Mouse (Mus musculus) right cerebral cortex, postnatal 25 days (tissue): ENCODE measurements around the gene F830045P16Rik.
A peak's percentile ranks its signal among the peaks of the same experiment; 100 is the strongest.
"Not testable (repeated sequence)": the region's sequence is repeated elsewhere in the genome, so short reads cannot be mapped to it uniquely, and the experiment has no call there.

Experiments
- DNase-seq: peaks from one replicate; pipeline ENCODE4 v3.0.0; 2022

The F830045P16Rik gene

GRCm38 (mm10) chr2:129470839-129471238 lies 65.6 kb downstream of the F830045P16Rik start:
- no peak for DNase-seq

- not testable (repeated sequence) for DNase-seq
Measured at GRCm38 (mm10) chr2:129438772-129439171, 97.6 kb downstream of the F830045P16Rik start.

GRCm38 (mm10) chr2:129435154-129435553 lies 101.2 kb downstream of the F830045P16Rik start:
- DNase-seq = no peak

DNA sequence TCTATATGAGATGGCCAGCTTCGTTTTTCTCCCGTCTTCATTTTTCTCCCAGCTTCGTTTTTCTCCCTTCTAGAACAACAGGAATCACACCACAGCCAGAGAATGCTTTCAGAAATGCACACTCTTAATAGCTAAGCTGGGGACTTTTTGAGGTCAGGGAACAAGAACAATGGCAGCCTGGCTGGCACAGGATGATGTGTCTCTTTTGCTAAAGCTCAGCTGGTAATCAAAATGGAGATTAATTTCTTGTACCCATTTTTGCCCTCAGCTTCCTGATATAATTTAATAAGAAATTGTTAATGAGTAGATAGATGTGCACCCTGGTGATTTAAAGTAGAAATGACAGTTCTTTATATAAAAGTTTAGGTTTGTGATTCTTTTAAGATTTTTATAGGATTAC lies 112.7 kb downstream of the F830045P16Rik start:
- no peak for DNase-seq

DNA sequence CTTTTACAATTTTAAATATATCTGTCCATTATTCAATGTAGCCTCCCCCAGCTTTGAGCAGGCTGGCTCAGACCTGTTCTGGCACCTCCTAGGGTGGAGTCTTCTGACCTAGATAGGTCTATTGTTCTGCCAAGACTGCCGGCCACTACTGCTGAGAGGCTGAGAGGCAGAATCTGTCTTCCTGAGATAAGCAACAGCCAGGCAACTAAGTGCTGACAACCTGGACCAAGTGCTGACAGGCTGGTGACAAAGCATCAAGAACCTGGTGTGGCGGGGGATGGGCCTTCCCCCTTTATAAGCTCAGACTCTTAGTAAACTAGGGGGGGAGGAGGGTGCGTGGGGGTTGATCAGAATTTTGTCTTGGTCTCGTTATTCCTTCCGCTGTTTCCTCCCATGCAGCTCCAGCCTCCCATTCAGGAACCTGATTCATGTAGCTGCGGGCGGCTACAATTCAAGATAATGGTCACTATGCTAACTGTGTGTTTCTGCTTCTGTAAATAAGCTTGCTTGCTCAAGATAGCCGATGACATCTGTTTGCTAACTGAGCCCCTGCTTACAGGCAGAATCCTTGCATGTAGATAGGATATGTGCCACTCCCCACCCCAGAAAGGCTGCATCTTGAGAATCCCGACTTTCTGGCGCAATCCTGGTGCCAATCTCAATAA lies 115.4 kb downstream of the F830045P16Rik start:
- DNase-seq = no peak

GRCm38 (mm10) chr2:129419361-129419880 lies 117.0 kb downstream of the F830045P16Rik start:
- DNase-seq = no peak

DNA sequence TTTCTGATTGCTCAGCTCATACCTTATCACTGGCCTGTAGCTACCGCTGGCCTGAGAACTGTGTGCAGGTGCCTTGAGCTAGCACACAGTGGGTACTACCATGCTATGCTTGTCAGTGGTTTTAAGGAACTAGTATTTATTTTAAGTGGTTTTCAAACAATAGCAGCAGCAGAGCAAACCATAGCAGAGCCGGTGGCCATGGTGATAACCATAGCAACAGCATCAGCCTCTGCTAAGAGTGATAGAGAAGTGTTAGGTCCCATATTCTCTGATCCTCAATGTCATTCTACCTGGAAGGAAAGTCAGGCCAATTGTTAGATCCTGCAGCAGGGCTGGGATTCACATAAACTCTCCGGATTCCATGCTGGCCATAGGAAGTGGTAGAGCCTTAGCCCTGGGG lies 121.8 kb downstream of the F830045P16Rik start:
- no peak for DNase-seq

DNA sequence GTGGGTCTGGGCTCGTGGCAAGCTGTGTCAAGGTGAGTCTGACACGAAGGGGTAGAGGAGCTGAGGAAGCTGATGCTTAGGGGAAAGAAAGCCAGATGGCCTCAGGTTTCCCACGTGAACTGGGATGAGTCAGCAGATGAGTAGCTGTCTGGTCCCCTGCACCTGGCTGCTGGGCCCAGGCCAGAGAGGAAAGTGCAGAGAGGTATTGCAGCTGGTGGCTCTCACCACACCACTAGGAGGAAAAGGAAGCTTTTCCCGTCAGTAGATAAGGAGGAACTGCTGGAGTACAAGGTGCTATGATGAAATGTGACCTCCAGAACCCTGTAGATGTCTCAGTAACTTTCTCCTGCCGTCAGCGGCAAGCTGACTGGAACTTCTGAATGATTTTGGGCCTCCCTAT lies 122.9 kb downstream of the F830045P16Rik start:
- peak; percentile 21 for DNase-seq

- DNase-seq = no peak
Measured at GRCm38 (mm10) chr2:129411651-129412050, 124.8 kb downstream of the F830045P16Rik start.

- no peak for DNase-seq
Measured at GRCm38 (mm10) chr2:129410344-129410743, 126.1 kb downstream of the F830045P16Rik start.

DNA sequence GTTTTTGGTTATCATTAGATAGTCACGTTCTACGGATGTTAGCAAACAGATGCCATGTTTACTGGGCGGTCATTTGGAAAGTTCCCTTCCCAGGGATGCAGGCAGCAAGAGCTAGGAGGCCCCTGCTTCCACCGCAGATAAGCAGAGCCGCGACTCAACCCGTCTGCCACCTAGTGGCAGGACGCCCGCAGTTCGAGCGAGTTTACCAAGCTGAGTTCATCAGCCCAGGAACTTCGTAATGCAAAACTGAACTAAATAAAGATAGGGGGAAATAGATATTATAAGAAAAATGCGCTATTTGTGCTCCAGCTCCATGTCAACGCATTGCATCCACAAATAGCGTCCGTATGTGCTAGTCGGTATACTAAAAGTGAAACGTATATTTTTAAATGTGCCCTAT lies 127.9 kb downstream of the F830045P16Rik start:
- DNase-seq = peak; percentile 88
